Mouse (Mus musculus) hindbrain, embryonic 10.5 days (tissue): ENCODE measurements around the gene Mcrip1. TPM values are rescaled to one million over a fixed set of nuclear protein-coding genes. Genes with fewer than 3 reads are reported as not detected.

Experiments used
- DNase-seq: peaks from one replicate; pipeline ENCODE4 v3.0.0-alpha.2; 2017; ENCODE audit warnings: low spot score
- H3K27ac ChIP-seq: fragments of 300-500 bp; sonication (generic); 2 replicates; pipeline ENCODE4 v1.5.1; 2016; ENCODE audit warnings: mild to moderate bottlenecking, moderate library complexity
- H3K27me3 ChIP-seq: fragments of 300-500 bp; sonication (generic); 2 replicates; pipeline ENCODE4 v1.6.1; 2016; ENCODE audit warnings: mild to moderate bottlenecking; ENCODE audit not compliant: poor library complexity, insufficient read depth, severe bottlenecking
- H3K36me3 ChIP-seq: fragments of 300-500 bp; sonication (generic); 2 replicates; pipeline ENCODE4 v1.6.1; 2016; ENCODE audit warnings: mild to moderate bottlenecking, moderate library complexity
- H3K4me1 ChIP-seq: fragments of 300-500 bp; sonication (generic); replicated peaks from 2 replicates; pipeline ENCODE4 v1.6.1; 2016; ENCODE audit warnings: mild to moderate bottlenecking
- H3K4me3 ChIP-seq: fragments of 300-500 bp; sonication (generic); 2 replicates; pipeline ENCODE4 v1.5.1; 2016; ENCODE audit warnings: mild to moderate bottlenecking, moderate library complexity
- H3K9me3 ChIP-seq: fragments of 300-500 bp; sonication (generic); 2 replicates; pipeline ENCODE4 v1.6.1; 2016; ENCODE audit warnings: mild to moderate bottlenecking, moderate library complexity
- WGBS: fragments of 180-500 bp; shearing (Covaris S2); methylation state at CpG from one replicate; pipeline ENCODE4 v1.1.7; 2016; 5-methylcytosine and 5-hydroxymethylcytosine counted together
- polyA plus RNA-seq: library from polyadenylated mRNA; unstranded; fragments of >200 nt; fragmentation: Nextera tagmentation; extraction: Ambion mirVana; gene quantifications from 2 replicates; pipeline ENCODE4 v1.2.1, GENCODE M21; 2016

Mcrip1 gene
- polyA plus RNA-seq, 1 experiment from 2014 or later = 261 TPM

- H3K4me1 ChIP-seq = peaks cover 35% of the 10 kb centered on the region
- peaks cover 45% of the 10 kb centered on the region for H3K36me3 ChIP-seq
- DNase-seq = no peak
- 37% methylated on average over 7 of the region's 7 CpGs for WGBS
- no peaks in the 10 kb centered on the region for H3K27me3 ChIP-seq
- peak overlapping the region; percentile 100 for H3K4me3 ChIP-seq
- no peaks in the 10 kb centered on the region for H3K9me3 ChIP-seq
- H3K27ac ChIP-seq = peak overlapping the region; percentile 96
These were observed 750 bp downstream of the Mcrip1 start for GRCm38 (mm10) chr11:120548786-120549167.

GRCm38 (mm10) chr11:120548214-120548613 is 1.3 kb downstream of the Mcrip1 start:
- H3K4me1 ChIP-seq = peaks cover 35% of the 10 kb centered on the region
- H3K4me3 ChIP-seq = peak overlapping the region; percentile 100
- 86% methylated on average over 3 of the region's 3 CpGs for WGBS
- peaks cover 50% of the 10 kb centered on the region for H3K36me3 ChIP-seq
- H3K9me3 ChIP-seq = no peaks in the 10 kb centered on the region
- no peak for DNase-seq
- no peaks in the 10 kb centered on the region for H3K27me3 ChIP-seq
- peak overlapping the region; percentile 96 for H3K27ac ChIP-seq

DNA sequence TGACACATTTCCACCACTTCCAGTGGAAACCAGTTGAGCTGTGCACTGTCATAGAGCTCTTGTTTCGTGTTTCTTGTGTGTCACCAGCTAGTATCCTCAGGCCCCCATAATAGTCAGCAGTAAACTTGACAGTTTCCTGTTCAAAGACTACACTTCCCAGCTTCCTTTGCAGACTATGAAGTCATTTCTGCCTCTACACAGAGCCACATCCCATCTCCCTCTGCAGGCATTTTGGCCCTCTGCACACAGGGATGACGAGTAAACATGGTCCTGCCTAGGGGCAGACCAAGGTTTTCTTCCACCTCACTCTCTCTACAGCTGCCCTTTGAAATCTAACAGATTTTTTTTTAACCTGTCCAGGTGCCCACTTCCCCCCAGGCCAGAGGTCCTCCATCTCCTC is 2.1 kb downstream of the Mcrip1 start:
- no peak for DNase-seq
- H3K9me3 ChIP-seq = no peaks in the 10 kb centered on the region
- peak overlapping the region; percentile 100; the same call in 1 of the 2 replicates for H3K4me3 ChIP-seq
- peaks cover 58% of the 10 kb centered on the region for H3K36me3 ChIP-seq
- no peak overlapping the region for H3K27ac ChIP-seq
- no peaks in the 10 kb centered on the region for H3K27me3 ChIP-seq
- 69% methylated on average over 2 of the region's 2 CpGs for WGBS
- peaks cover 39% of the 10 kb centered on the region for H3K4me1 ChIP-seq

- no peak for DNase-seq
These were observed 3.6 kb downstream of the Mcrip1 start for GRCm38 (mm10) chr11:120545964-120546363.

DNA sequence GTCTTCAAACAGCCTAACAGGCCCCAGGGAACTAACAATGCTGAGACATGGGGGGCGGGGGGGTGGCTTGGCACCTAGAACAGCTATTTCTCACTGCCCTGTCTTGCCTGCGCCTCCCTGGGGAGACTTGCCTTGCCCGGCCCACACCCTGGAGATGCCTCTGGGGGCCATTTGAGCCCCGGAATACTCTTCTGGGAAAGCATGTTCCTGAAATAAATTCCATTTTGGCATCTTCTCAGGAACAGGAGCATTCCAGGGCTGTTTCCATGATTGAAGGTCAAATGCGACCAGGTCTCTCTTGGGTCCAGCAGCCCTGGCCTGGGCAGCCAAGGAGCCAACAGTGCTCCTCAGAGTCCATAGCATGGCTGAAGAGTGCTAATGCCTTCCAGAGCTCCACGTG is 7.2 kb downstream of the Mcrip1 start:
- H3K27me3 ChIP-seq = no peaks in the 10 kb centered on the region
- no peak for DNase-seq
- no peak overlapping the region for H3K4me3 ChIP-seq
- no peak overlapping the region for H3K27ac ChIP-seq
- peaks cover 28% of the 10 kb centered on the region for H3K4me1 ChIP-seq
- peaks cover 58% of the 10 kb centered on the region for H3K36me3 ChIP-seq
- no peaks in the 10 kb centered on the region for H3K9me3 ChIP-seq
- 91% methylated on average over 6 of the region's 6 CpGs for WGBS

More at GRCm38 (mm10) chr11:120545964-120546363, 3.6 kb downstream of the Mcrip1 start:
- H3K36me3 ChIP-seq = peaks cover 66% of the 10 kb centered on the region
- H3K27me3 ChIP-seq = no peaks in the 10 kb centered on the region
- no peak overlapping the region for H3K4me3 ChIP-seq
- 95% methylated on average over 3 of the region's 3 CpGs for WGBS
- H3K9me3 ChIP-seq = no peaks in the 10 kb centered on the region
- no peak overlapping the region for H3K27ac ChIP-seq
- H3K4me1 ChIP-seq = peaks cover 39% of the 10 kb centered on the region

- Histone ChIP-seq H3K9me3 (no peaks in the 10 kb centered on the region), H3K4me1 (peaks cover 26% of the 10 kb centered on the region), H3K4me3 (no peak overlapping the region), H3K27me3 (0 out of 2 replicates have a peak, but pooled peaks cover 2% of the 10 kb centered on the region), H3K27ac (no peak overlapping the region), H3K36me3 (peaks cover 55% of the 10 kb centered on the region)
- 50% methylated on average over 4 of the region's 4 CpGs for WGBS
- peak; percentile 26 for DNase-seq
These were observed 7.6 kb downstream of the Mcrip1 start for GRCm38 (mm10) chr11:120541907-120542306.

DNA sequence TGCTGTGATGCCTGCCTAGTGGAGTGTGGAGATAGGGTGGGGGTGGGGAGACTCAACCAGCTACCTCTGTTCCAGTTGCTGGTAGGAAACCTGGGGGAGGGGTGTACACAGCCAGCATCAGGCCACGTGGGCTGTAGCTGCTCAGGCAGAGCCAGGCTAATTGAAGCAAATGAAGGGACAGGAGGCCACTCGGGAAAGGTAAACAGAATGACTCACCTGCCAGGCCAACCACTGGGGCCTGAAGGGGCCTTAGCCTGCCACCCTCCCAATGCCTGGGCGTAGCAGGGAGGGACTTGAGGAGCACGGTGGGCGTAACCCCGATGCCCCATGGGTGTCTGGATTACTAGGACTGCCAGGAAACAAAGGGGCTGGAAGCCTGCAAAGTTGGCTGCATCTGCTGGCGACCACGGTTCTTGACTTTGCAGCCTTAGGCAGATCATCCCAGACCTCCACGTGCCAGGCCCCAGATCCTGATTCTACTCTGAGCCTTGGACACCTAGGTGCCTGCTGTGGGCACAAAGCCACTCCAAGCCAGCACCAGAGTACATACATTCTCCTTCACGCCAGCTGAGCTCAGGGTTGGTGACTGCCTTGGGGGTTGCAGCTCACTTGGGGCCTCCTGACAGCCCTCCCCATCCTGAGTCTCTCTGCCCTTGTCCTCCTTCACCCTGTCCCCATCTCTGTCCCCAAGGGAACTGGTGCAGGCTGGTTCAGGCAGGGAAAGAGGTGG is 10.1 kb downstream of the Mcrip1 start:
- Histone ChIP-seq H3K36me3 (peaks cover 31% of the 10 kb centered on the region), H3K27me3 (peaks cover 15% of the 10 kb centered on the region; the same call in 1 of the 2 replicates), H3K4me1 (peaks cover 26% of the 10 kb centered on the region), H3K4me3 (peak overlapping the region; percentile 26), H3K9me3 (no peaks in the 10 kb centered on the region), H3K27ac (peak overlapping the region; percentile 67)
- 26% methylated on average over 10 of the region's 10 CpGs for WGBS
- peak; percentile 34 for DNase-seq

- Histone ChIP-seq H3K36me3 (peaks cover 26% of the 10 kb centered on the region), H3K27ac (peak overlapping the region; percentile 67), H3K4me1 (peaks cover 26% of the 10 kb centered on the region), H3K4me3 (peak overlapping the region; percentile 26; the same call in 1 of the 2 replicates), H3K9me3 (no peaks in the 10 kb centered on the region), H3K27me3 (peaks cover 20% of the 10 kb centered on the region; the same call in 1 of the 2 replicates)
- WGBS = 56% methylated on average over 8 of the region's 8 CpGs
- DNase-seq = no peak
These were observed 10.6 kb downstream of the Mcrip1 start for GRCm38 (mm10) chr11:120538955-120539284.

DNA sequence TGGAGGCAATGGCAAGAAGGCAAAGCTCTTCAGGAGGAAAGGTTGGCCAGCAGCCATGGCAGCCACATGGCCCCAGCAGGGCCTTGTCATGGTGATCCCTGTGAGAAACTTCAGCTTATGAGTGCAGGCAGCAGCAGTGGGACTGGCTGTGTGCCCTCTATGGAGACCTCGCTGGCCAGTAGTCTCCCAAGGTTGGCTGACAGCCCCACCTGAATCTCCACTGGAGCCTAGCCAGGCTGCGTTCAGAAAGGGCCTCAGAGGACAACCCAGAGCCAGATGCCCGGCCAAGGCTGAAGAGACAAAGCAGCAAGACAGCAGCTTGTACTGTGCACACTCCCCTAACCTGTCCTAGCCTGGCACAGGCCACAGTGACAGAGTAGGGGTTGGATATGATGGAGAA is 11.0 kb downstream of the Mcrip1 start:
- peak overlapping the region; percentile 67 for H3K27ac ChIP-seq
- no peak for DNase-seq
- H3K27me3 ChIP-seq = peaks cover 25% of the 10 kb centered on the region
- no peaks in the 10 kb centered on the region for H3K9me3 ChIP-seq
- H3K4me1 ChIP-seq = peaks cover 26% of the 10 kb centered on the region
- WGBS = 82% methylated on average over 3 of the region's 3 CpGs
- H3K4me3 ChIP-seq = 0 out of 2 replicates have a peak overlapping the region, but pooled peaks have one; percentile 2
- peaks cover 21% of the 10 kb centered on the region for H3K36me3 ChIP-seq

DNA sequence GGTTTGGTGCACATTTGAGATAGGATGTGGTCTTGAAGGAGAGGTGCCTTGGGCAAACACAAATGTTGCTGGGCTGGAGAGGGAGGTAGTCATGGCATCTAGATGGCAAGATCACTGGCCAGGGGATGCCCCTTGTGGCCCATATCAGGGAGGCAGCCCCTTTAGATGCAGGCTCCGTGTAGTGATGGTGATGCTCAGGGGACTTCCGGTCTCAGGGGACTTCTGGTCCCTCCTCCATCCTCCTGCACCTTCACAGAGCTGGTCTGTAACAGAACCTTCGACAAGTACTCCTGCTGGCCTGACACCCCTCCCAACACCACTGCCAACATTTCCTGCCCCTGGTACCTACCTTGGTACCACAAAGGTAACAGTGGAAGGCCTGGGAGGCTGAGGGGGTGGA is 13.7 kb downstream of the Mcrip1 start:
- Histone ChIP-seq H3K36me3 (no peaks in the 10 kb centered on the region), H3K4me1 (peaks cover 29% of the 10 kb centered on the region), H3K27ac (no peak overlapping the region), H3K9me3 (no peaks in the 10 kb centered on the region), H3K4me3 (no peak overlapping the region), H3K27me3 (peaks cover 52% of the 10 kb centered on the region)
- DNase-seq = no peak
- whole genome bisulfite sequencing = 74% methylated on average over 3 of the region's 3 CpGs

GRCm38 (mm10) chr11:120535145-120535544 is 14.4 kb downstream of the Mcrip1 start:
- Histone ChIP-seq H3K27me3 (peaks cover 58% of the 10 kb centered on the region), H3K4me1 (peaks cover 34% of the 10 kb centered on the region), H3K4me3 (no peak overlapping the region), H3K9me3 (no peaks in the 10 kb centered on the region), H3K27ac (no peak overlapping the region), H3K36me3 (no peaks in the 10 kb centered on the region)
- DNase-seq = no peak
- WGBS = 85% methylated on average over 3 of the region's 3 CpGs

DNA sequence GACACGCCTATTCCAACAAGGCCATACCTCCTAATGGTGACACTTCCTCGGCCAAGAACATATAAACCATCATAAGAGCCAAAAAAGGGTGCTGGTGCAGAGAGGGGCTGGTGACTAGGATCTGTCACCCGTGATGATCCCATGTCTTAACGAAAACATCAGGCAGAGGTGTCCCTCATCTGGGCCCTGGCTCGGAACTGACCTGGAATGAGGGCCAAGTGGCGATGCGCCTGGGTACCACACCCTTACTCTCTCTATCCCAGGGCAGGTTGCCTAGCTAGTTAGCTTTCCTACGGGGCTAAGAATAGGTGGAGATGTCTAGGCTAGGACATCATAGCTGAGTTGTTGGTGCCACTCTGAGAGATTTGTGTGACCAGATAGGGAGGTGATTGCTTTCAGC is 15.4 kb downstream of the Mcrip1 start:
- Histone ChIP-seq H3K27ac (no peak overlapping the region), H3K4me1 (peaks cover 30% of the 10 kb centered on the region), H3K36me3 (no peaks in the 10 kb centered on the region), H3K9me3 (no peaks in the 10 kb centered on the region), H3K4me3 (no peak overlapping the region), H3K27me3 (peaks cover 69% of the 10 kb centered on the region)
- DNase-seq = no peak
- 84% methylated on average over 8 of the region's 8 CpGs for WGBS

DNA sequence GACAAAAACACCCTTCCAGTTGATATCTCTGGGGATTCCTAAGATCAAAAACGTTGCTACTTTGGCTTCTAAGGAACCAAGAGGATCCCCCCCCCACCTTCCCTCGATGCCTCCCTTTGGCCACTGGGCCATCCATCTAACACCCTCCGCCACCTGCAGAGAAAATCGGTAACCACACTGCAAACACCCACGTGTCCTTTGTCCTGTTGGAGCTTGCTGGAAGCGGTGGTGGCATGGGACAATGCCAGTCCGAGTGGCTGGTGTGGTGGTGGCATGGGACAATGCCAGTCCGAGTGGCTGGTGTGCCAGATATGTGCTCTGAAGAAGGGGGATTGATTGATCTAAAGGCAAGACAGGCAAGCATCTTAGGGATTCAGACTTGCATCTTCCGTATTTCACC is 17.9 kb downstream of the Mcrip1 start:
- WGBS = 31% methylated on average over 9 of the region's 9 CpGs
- Histone ChIP-seq H3K27ac (no peak overlapping the region), H3K27me3 (peaks cover 82% of the 10 kb centered on the region), H3K9me3 (no peaks in the 10 kb centered on the region), H3K36me3 (no peaks in the 10 kb centered on the region), H3K4me3 (no peak overlapping the region), H3K4me1 (peaks cover 28% of the 10 kb centered on the region)
- no peak for DNase-seq
